11 mouse cellular contexts compared by ENCODE assay signal in the genomic region with DNA sequence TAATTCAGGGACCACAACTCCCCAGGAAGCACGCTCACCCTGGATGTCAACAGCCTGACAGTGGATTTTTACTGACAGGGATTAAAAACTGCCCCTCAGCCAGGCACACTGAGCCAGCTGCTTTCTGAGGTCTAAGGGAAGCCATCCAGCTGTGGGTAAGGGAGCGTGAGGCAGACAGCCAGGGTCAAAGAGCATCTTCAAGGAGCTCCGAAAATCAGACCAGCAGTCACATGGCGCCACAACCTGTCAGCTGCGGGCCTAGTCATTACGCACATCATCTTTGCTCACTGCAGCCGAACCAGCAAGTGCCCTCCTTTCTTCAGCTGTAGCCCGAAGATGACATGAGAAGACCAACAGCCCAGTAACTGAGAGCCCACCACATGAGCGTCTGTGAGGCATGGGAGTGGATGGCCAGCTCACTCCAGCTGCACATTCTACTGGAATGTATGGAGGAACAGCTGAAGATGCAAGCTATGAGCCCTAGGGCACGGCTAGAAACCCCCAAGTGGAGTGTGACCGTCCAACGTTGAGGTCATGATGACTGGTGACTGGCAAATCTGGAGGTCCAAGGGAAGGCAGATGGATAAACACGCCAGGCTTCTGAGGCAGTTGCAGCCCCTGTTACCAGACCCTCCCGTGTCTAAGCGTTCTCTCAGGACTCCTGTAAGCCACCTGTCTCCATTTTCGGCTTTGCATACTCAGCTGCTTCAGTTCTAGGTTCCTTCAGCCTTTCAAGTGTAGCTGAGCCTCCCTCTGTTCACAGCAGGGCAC. TPM values are rescaled to one million over a fixed set of nuclear protein-coding genes. Genes with fewer than 3 reads are reported as not detected.
DNase-seq lines count a peak whose midpoint lies in the region; ATAC-seq lines count a peak whose summit lies in the region.
"Had no signal": no experiment of that assay in that cellular context is flagged by ENCODE, and none has a peak within 500 bp of the region (broad histone marks: within the 10 kb centered on the region; RNA-seq: fewer than 3 reads in every experiment).

No protein-coding gene starts in this region.

- peaks cover 28% of the 10 kb centered on the region for H3K27me3 ChIP-seq in limb, embryonic 13.5 days
- peaks cover 69% of the 10 kb centered on the region for H3K27me3 ChIP-seq in limb, embryonic 10.5 days (ENCODE audit: low read depth, poor library complexity, severe bottlenecking)
- H3K27me3 ChIP-seq in embryonic facial prominence, embryonic 15.5 days, result no peaks in the 10 kb centered on the region
- H3K27me3 ChIP-seq in neural tube, embryonic 15.5 days (replicated peaks), result no peaks in the 10 kb centered on the region

- no peak overlapping the region for H3K27ac ChIP-seq in limb, embryonic 13.5 days
- H3K27ac ChIP-seq in limb, embryonic 10.5 days, result no peak overlapping the region
- no peak overlapping the region; the same call in 1 of the 2 replicates for H3K27ac ChIP-seq in embryonic facial prominence, embryonic 15.5 days (replicated peaks)
- peak overlapping the region; percentile 1; the same call in 1 of the 2 replicates for H3K27ac ChIP-seq in neural tube, embryonic 15.5 days (replicated peaks)
- H3K27ac ChIP-seq: heart, embryonic 15.5 days had no signal

- peak overlapping the region; percentile 7; the same call in 1 of the 2 replicates for H3K4me2 ChIP-seq in limb, embryonic 13.5 days (replicated peaks)
- H3K4me2 ChIP-seq in embryonic facial prominence, embryonic 15.5 days (replicated peaks), result no peak overlapping the region
- no peak overlapping the region for H3K4me2 ChIP-seq in neural tube, embryonic 15.5 days
- H3K4me2 ChIP-seq: heart, embryonic 15.5 days had no signal

- peaks cover 60% of the 10 kb centered on the region for H3K4me1 ChIP-seq in limb, embryonic 13.5 days
- peaks cover 93% of the 10 kb centered on the region for H3K4me1 ChIP-seq in limb, embryonic 10.5 days
- H3K4me1 ChIP-seq in embryonic facial prominence, embryonic 15.5 days, result peaks cover 38% of the 10 kb centered on the region
- H3K4me1 ChIP-seq in neural tube, embryonic 15.5 days, result peaks cover 54% of the 10 kb centered on the region

- no peak overlapping the region for H3K4me3 ChIP-seq in limb, embryonic 13.5 days
- H3K4me3 ChIP-seq in limb, embryonic 10.5 days, result no peak overlapping the region
- no peak overlapping the region for H3K4me3 ChIP-seq in embryonic facial prominence, embryonic 15.5 days (replicated peaks)
- no peak overlapping the region for H3K4me3 ChIP-seq in neural tube, embryonic 15.5 days (replicated peaks)
- H3K4me3 ChIP-seq: heart, embryonic 15.5 days had no signal

- no peak overlapping the region for H3K9ac ChIP-seq in limb, embryonic 13.5 days
- no peak overlapping the region for H3K9ac ChIP-seq in embryonic facial prominence, embryonic 15.5 days
- no peak overlapping the region for H3K9ac ChIP-seq in neural tube, embryonic 15.5 days (replicated peaks)
- H3K9ac ChIP-seq: heart, embryonic 15.5 days had no signal

- intact Hi-C loops in heart, postnatal 14 days (cut with DNase I), result no loop called here

- no peak for DNase-seq in limb, embryonic 10.5 days (ENCODE audit: low spot score)
- DNase-seq in kidney, postnatal 14 days, result peak; percentile 45
- DNase-seq in cerebellum, adult 11-12 months, result no peak
- DNase-seq in heart, postnatal 14 days, result no peak
- DNase-seq in lung, postnatal 25 days (ENCODE audit: low spot score), result no peak
- DNase-seq: thymus, postnatal 14 days had no signal

- H3K9me3 ChIP-seq in limb, embryonic 13.5 days, result no peaks in the 10 kb centered on the region
- no peaks in the 10 kb centered on the region for H3K9me3 ChIP-seq in limb, embryonic 10.5 days (replicated peaks)
- no peaks in the 10 kb centered on the region for H3K9me3 ChIP-seq in embryonic facial prominence, embryonic 15.5 days (replicated peaks)
- H3K9me3 ChIP-seq in neural tube, embryonic 15.5 days (replicated peaks), result no peaks in the 10 kb centered on the region
- H3K9me3 ChIP-seq: G1E; heart, embryonic 15.5 days had no signal

- H3K36me3 ChIP-seq in limb, embryonic 13.5 days, result no peaks in the 10 kb centered on the region
- H3K36me3 ChIP-seq in limb, embryonic 10.5 days, result no peaks in the 10 kb centered on the region
- H3K36me3 ChIP-seq in embryonic facial prominence, embryonic 15.5 days, result no peaks in the 10 kb centered on the region
- H3K36me3 ChIP-seq in neural tube, embryonic 15.5 days, result no peaks in the 10 kb centered on the region
- H3K36me3 ChIP-seq: heart, embryonic 15.5 days had no signal

- 45% methylated on average over 16 of the region's 16 CpGs for WGBS in limb, embryonic 13.5 days
- WGBS in limb, embryonic 10.5 days, result 44% methylated on average over 16 of the region's 16 CpGs
- 32% methylated on average over 16 of the region's 16 CpGs for whole genome bisulfite sequencing in embryonic facial prominence, embryonic 15.5 days
- WGBS in neural tube, embryonic 15.5 days, result 49% methylated on average over 16 of the region's 16 CpGs

- ATAC-seq in limb, embryonic 13.5 days (ENCODE audit: low FRiP score, low read depth), result peak; percentile 68
- ATAC-seq in embryonic facial prominence, embryonic 15.5 days (ENCODE audit: insufficient number of reproducible peaks, low FRiP score, low TSS enrichment, low read depth), result 0 out of 2 replicates have a peak, but pooled peaks have one; percentile 12
- ATAC-seq in neural tube, embryonic 15.5 days (ENCODE audit: low FRiP score), result no peak

RNA-seq across cellular contexts. Expression of gene Ccdc88c, which starts 33.1 kb away (rescaled TPM):
- polyA plus RNA-seq in limb, embryonic 13.5 days (2015; fragmentation: Nextera tagmentation; extraction: Ambion mirVana), result 2.9 and 3.7 TPM in 2 replicates
- 4.9 and 5.1 TPM in 2 replicates for polyA plus RNA-seq in limb, embryonic 10.5 days (2016; fragmentation: Nextera tagmentation; extraction: Ambion mirVana)
- polyA plus RNA-seq in embryonic facial prominence, embryonic 15.5 days (2015; fragmentation: Nextera tagmentation; extraction: Ambion mirVana), result 6.7 and 7.3 TPM in 2 replicates
- polyA plus RNA-seq in neural tube, embryonic 15.5 days (2015; fragmentation: Nextera tagmentation; extraction: Ambion mirVana), result 9.6 and 10.1 TPM in 2 replicates
- 1 to 10 TPM; 9.6 to 9.7 TPM for total RNA-seq in heart, postnatal 14 days (2021)
